Mouse (Mus musculus) heart, embryonic 10.5 days (tissue): ENCODE results near the gene Garnl3. TPM values are rescaled to one million over a fixed set of nuclear protein-coding genes. Genes with fewer than 3 reads are reported as not detected.

Experiments used
- DNase-seq: peaks from one replicate; pipeline ENCODE4 v3.0.0-alpha.2; 2017; ENCODE audit warnings: low spot score
- H3K27ac ChIP-seq: fragments of 300-500 bp; sonication (generic); 2 replicates; pipeline ENCODE4 v1.5.1; 2016; ENCODE audit warnings: mild to moderate bottlenecking
- H3K27me3 ChIP-seq: fragments of 300-500 bp; sonication (generic); 2 replicates; pipeline ENCODE4 v1.6.1; 2016; ENCODE audit warnings: mild to moderate bottlenecking; ENCODE audit not compliant: poor library complexity, insufficient read depth, severe bottlenecking
- H3K36me3 ChIP-seq: fragments of 300-500 bp; sonication (generic); 2 replicates; pipeline ENCODE4 v1.6.1; 2016; ENCODE audit warnings: mild to moderate bottlenecking, moderate library complexity
- H3K4me1 ChIP-seq: fragments of 300-500 bp; sonication (generic); 2 replicates; pipeline ENCODE4 v1.6.1; 2016; ENCODE audit warnings: mild to moderate bottlenecking
- H3K4me3 ChIP-seq: fragments of 300-500 bp; sonication (generic); 2 replicates; pipeline ENCODE4 v1.5.1; 2016; ENCODE audit warnings: mild to moderate bottlenecking, moderate library complexity
- H3K9me3 ChIP-seq: fragments of 300-500 bp; sonication (generic); 2 replicates; pipeline ENCODE4 v1.6.1; 2016; ENCODE audit warnings: mild to moderate bottlenecking, moderate library complexity
- WGBS: fragments of 180-500 bp; shearing (Covaris S2); methylation state at CpG from one replicate; pipeline ENCODE4 v1.1.7; 2016; 5-methylcytosine and 5-hydroxymethylcytosine counted together
- polyA plus RNA-seq: library from polyadenylated mRNA; unstranded; fragments of >200 nt; fragmentation: Nextera tagmentation; extraction: Ambion mirVana; gene quantifications from 2 replicates; pipeline ENCODE4 v1.2.1, GENCODE M21; 2016

The Garnl3 gene
- polyA plus RNA-seq = 10.5 and 13.3 TPM in 2 replicates

DNA sequence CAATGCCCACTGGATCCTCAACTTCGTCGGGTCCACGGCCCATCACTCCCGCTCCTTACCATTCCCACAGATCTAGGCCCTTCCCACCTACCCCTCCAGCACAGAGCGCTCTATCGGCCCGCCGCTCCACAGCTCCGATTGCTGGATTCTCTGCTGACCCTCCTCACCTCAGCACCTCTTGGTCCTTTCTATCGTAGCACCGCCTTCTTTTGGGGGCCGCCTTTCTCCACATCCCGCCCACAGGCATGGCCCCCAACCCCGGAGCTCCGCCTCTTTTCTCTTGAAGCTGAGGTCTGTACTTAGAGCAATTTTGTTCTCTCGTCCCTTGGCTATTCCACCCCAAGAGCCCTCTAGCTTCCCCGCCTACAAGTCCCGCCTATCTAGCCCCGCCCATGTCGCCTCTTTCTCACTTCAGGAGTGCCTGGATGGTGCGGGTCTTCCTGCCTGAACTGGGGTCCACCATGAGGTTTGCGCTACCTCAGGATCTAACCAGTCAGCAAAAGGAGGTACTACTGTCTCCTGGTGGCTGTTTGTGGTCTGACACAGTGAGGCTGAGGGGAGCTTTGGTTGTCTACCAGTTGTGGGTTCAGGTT, at the start of gene Garnl3:
TSS of gene Garnl3 (minus strand) at position 155 of the 593 bp plus-strand sequence.
- Histone ChIP-seq H3K4me1 (peaks cover 32% of the 10 kb centered on the region), H3K36me3 (no peaks in the 10 kb centered on the region), H3K4me3 (peak within 1 kb of the TSS; percentile 85), H3K27ac (peak within 1 kb of the TSS; percentile 88), H3K27me3 (peaks cover 30% of the 10 kb centered on the region), H3K9me3 (no peaks in the 10 kb centered on the region)
- under 1% methylated on average over 22 of the region's 22 CpGs for WGBS
- peak; percentile 89 for DNase-seq

DNA sequence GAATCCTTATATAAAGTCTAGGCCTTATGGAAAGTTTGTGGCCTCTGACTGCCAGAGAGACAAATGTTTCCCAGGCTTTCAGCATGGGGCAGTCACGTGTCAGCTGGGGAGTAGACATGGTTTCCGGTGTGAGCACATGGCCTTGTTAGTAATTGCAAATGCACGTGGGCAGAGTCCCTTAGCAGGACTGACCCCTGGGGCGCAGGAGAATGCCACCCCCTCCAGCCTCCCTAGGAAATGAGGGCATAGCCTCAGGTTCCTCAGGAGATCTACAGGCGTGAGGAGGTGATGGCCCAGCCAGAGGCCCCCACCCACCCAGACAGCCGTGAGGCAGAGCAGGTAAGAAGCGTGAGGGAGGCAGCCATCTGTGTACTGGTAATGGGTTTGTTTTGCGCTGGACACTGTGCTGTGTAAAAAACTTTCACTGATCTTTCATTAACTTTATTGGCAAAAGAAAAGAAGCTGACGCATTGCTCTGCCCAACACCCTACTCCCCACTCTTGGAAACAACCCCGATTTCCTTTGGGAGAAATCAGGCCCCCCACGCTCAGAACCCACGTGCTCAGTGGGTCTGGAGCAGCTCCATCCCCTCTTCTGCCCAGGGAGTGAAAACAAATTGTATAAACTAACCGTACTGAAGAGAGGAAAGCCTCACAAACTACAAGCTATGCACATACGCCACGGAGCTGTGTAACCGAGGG, 48.6 kb upstream of the Garnl3 start:
- peaks cover 38% of the 10 kb centered on the region for H3K4me1 ChIP-seq
- no peaks in the 10 kb centered on the region for H3K36me3 ChIP-seq
- 75% methylated on average over 16 of the region's 16 CpGs for WGBS
- no peak for DNase-seq
- H3K27me3 ChIP-seq = no peaks in the 10 kb centered on the region
- H3K4me3 ChIP-seq = no peak overlapping the region
- H3K27ac ChIP-seq = 0 out of 2 replicates have a peak overlapping the region, but pooled peaks have one; percentile 82
- no peaks in the 10 kb centered on the region for H3K9me3 ChIP-seq

DNA sequence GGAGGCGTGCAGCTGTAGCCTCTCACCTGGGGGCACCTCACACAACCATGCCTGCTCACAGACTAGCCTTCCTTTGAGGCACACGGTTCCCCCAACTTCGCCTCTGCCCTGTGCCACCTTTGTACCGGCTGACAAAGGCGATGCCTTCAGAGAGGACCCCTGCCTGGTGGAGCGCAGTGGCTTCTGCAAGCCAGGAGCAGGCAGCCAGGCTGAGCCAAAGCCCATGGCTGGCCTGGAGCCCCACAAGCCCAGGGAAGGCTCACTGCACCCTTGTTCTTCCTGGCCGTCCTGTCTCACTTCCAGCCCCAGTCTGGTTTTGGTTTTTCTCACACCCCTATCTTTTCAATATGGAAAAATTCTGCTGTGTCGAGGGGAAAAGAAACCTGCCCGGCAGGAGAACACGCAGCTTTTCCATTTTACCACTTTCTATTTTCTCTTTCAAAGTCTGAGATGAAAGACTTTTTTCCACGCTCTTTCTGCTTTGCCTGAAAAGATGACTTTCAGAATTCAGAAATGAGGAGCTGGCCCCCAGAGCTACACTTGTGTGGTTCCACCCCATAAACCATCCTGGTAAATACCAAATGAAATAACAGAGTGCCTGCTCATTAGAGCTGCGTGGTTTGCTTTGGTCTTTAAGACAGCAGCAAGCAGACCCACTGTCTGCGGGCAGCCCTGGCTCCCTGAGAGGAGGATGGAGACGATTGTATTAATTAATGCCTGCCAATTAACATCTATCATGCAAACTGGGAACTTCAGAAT, 47.9 kb upstream of the Garnl3 start:
- H3K4me1 ChIP-seq = peaks cover 35% of the 10 kb centered on the region
- DNase-seq = no peak
- H3K36me3 ChIP-seq = no peaks in the 10 kb centered on the region
- H3K4me3 ChIP-seq = no peak overlapping the region
- H3K9me3 ChIP-seq = no peaks in the 10 kb centered on the region
- no peaks in the 10 kb centered on the region for H3K27me3 ChIP-seq
- WGBS = 73% methylated on average over 14 of the region's 14 CpGs
- peak overlapping the region; percentile 82 for H3K27ac ChIP-seq

DNA sequence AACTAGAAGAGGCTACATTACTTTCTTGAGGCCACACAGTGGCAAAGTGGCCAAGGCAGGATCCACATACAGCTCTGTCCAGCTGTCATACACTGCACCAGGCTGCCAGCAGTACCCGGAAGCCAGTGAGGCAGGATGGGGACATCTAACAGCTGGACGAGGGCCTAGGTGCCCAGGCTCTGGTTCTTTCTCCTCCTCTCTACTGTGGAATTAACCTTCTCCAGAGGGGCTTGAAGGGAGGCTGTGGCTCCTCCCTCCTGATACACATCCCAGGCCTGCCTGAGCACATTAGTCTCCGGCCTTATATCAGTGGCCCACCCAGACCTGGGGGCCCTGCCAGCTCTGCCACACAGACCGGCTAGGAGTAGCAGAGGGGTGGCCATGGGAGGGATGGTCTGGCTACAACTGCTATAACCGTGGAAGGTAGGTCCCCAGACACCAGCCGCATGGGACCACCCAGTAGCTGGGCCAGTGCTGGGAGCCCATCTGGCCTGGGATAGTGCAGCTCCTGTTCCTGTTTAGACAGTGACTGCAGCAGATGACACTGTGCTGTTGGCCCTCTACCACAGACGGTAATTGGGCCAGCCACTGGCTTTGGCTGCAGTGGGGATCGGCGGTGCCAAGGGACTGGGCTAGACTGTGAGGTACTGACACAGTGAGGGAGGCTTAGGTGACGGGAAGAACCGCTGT, 46.9 kb upstream of the Garnl3 start:
- H3K9me3 ChIP-seq = no peaks in the 10 kb centered on the region
- no peaks in the 10 kb centered on the region for H3K27me3 ChIP-seq
- H3K36me3 ChIP-seq = no peaks in the 10 kb centered on the region
- DNase-seq = no peak
- peaks cover 38% of the 10 kb centered on the region for H3K4me1 ChIP-seq
- 0 out of 2 replicates have a peak overlapping the region, but pooled peaks have one; percentile 22 for H3K4me3 ChIP-seq
- WGBS = 54% methylated on average over 11 of the region's 11 CpGs
- peak overlapping the region; percentile 82 for H3K27ac ChIP-seq

DNA sequence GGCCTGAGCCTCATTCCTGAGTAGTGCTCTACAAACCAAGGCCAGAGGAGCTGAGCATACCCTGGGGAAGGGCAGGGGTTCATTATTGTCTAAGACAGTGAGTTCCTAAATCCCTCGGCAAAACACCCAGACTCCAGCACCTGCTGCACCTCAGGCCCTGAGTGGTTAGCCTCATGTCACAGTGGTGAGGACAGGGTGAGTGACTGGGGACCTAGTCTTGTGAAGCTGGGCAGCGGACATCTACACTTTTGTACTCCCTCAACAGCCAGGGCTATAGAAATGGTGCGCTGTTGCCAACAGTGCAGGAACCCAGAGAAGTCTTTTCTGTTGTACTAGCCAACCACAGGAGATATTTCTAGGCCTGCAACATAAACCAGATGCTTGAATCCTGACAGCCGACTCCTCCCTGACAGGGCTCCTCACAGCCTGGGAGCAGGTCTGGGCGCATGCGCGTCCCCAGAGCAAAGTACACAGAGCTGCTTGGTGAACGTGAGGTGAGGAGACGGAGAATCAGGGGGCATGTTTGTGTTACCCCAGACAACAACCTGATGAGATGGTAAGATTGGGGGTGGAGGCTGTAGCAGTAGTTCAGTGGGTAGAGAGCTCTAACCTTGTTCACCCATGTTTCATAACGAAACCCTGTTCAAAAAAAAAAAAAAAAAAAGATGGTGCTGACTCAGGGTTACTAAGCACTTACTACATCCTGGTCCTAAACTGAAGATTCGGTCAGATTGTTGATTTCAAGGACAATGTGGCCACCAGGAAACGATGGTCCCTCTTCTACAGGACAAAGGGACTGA, 46.2 kb upstream of the Garnl3 start:
- Histone ChIP-seq H3K36me3 (no peaks in the 10 kb centered on the region), H3K27ac (peak overlapping the region; percentile 82), H3K4me3 (0 out of 2 replicates have a peak overlapping the region, but pooled peaks have one; percentile 22), H3K9me3 (no peaks in the 10 kb centered on the region), H3K4me1 (peaks cover 44% of the 10 kb centered on the region), H3K27me3 (no peaks in the 10 kb centered on the region)
- DNase-seq = peak; percentile 89
- WGBS = 51% methylated on average over 12 of the region's 12 CpGs

DNA sequence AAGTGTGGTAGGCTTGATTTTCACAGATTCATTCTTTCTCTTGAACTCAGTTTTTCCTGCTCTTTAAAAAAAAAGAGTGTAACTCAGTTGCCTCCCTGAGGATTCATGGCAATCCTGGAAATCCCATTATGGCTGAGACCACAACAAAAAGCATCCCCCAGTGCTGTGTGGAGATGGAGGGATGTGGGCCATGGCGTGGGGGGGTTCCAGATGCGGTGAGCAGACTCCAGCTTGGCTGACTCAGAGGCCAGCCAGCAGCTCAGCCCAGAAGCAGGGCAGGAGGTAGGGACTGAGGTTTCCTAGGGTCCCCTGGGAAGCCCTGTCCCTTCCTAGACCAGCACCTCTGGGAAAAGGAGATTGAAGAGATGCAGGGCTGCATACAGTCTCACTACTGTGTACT, 45.5 kb upstream of the Garnl3 start:
- peak overlapping the region; percentile 78 for H3K27ac ChIP-seq

DNA sequence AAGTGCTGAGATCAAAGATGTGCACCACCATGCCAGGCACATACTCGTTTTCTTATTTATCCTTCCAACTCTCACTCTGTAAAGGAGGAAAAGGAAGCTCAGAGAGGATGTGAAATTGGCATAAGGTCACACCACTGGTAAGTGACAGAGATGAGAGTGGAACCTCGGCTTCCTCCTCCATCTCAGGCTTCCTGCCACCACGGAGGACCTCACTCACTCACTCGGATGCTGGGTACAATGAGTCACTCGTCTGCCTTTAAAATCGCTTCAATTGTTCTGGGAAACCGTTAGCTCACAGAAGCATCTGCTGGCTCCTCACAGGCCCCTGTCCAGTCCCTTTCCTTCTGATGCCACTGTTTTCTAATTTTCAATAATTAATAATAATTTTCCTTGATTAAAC, 45.1 kb upstream of the Garnl3 start:
- H3K4me1 ChIP-seq = peaks cover 49% of the 10 kb centered on the region

More for the DNA sequence above, 45.5 kb upstream of the Garnl3 start:
- WGBS = 56% methylated on average over 2 of the region's 2 CpGs
- Histone ChIP-seq H3K9me3 (no peaks in the 10 kb centered on the region), H3K4me1 (peaks cover 49% of the 10 kb centered on the region), H3K36me3 (no peaks in the 10 kb centered on the region), H3K27me3 (no peaks in the 10 kb centered on the region), H3K4me3 (no peak overlapping the region)
- DNase-seq = no peak

DNA sequence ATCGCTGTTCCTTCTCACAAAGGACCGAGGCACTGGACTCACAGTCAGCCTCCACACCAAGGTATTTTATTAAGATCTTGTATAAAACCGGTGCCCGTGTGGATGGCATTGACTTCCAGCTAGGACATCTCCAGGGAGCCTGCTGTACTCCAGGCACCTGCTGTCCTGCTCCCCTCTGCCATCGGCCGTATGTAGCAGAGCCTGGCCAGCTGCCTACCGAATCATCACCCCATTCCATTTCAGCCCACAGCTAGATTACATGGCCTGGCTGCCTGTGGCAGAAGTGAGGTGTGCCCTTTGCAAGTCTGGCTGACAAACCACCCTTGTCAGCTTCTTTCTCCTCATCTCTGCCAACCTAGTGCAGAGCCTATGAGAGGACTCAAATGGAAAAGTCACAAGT, 42.2 kb upstream of the Garnl3 start:
- H3K4me1 ChIP-seq = peaks cover 46% of the 10 kb centered on the region
- no peak overlapping the region for H3K4me3 ChIP-seq
- no peak overlapping the region for H3K27ac ChIP-seq
- H3K9me3 ChIP-seq = no peaks in the 10 kb centered on the region
- WGBS = 87% methylated on average over 7 of the region's 7 CpGs
- no peak for DNase-seq
- H3K36me3 ChIP-seq = no peaks in the 10 kb centered on the region
- no peaks in the 10 kb centered on the region for H3K27me3 ChIP-seq

More for the DNA sequence above, 45.1 kb upstream of the Garnl3 start:
- Histone ChIP-seq H3K9me3 (no peaks in the 10 kb centered on the region), H3K27ac (peak overlapping the region; percentile 78; the same call in 1 of the 2 replicates), H3K27me3 (no peaks in the 10 kb centered on the region), H3K36me3 (no peaks in the 10 kb centered on the region), H3K4me3 (no peak overlapping the region)
- WGBS = 54% methylated on average over 7 of the region's 7 CpGs
- DNase-seq = no peak

DNA sequence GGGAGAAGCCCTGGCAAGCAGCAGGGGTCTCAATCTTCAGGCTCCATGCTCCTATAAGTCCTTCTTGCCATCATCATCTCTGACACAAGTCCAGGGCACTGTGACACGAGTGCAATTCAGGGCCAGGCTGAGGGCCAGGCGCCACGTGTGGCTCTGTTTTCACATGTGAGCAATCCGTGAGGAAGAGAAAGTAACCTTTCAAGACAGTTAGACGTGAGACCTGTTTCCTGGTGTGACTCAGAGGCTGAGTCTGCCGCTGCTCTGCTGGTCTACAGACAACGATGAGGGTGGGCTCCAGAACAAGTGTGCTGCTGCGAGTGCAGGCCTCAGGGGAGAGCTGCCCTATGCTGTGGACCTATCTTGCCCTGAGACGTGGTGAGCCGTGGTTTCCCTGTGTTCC, 41.7 kb upstream of the Garnl3 start:
- H3K27me3 ChIP-seq = no peaks in the 10 kb centered on the region
- WGBS = 67% methylated on average over 10 of the region's 10 CpGs
- H3K4me3 ChIP-seq = no peak overlapping the region
- no peak overlapping the region for H3K27ac ChIP-seq
- H3K4me1 ChIP-seq = peaks cover 42% of the 10 kb centered on the region
- H3K9me3 ChIP-seq = no peaks in the 10 kb centered on the region
- DNase-seq = no peak
- H3K36me3 ChIP-seq = no peaks in the 10 kb centered on the region

DNA sequence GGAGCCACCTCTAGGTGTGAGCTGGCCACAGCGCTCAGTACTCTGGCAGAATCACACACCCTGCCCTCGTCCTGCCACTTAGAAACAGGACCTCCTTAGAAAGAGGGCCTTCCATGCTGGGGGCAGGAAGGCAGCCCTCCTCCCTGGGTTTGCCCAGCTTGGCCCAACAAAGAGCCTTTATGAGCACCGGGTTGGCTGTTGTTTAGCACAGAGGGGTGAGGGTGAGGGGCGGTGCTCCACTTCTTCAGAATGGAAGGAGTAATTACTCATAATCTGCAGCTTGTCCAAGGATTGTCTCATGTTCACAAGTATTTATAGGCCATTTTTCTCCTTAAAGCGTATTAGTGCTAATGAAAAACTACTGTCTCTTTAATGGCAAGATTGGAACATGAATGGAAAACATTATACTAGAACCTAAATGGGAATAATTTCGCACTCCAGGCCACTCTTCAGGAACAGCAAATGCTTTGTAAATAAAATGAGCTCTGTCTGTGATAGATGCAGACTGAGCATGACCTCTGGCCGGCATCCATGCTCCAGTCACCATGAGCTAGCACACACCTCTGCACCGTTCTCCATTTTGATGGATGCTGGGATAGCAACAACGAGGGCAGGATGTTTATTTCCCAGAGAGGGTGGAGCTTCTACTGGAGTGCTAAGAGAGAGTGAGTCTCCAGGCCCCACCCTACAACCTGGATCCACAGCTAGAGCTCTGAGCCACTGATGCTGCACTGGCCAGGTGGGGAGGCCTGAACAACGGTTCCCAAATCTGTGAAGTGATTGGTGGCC, 39.5 kb upstream of the Garnl3 start:
- Histone ChIP-seq H3K27ac (no peak overlapping the region), H3K27me3 (no peaks in the 10 kb centered on the region), H3K4me1 (peaks cover 45% of the 10 kb centered on the region), H3K36me3 (no peaks in the 10 kb centered on the region), H3K9me3 (no peaks in the 10 kb centered on the region), H3K4me3 (no peak overlapping the region)
- DNase-seq = no peak
- WGBS = 76% methylated on average over 10 of the region's 10 CpGs

DNA sequence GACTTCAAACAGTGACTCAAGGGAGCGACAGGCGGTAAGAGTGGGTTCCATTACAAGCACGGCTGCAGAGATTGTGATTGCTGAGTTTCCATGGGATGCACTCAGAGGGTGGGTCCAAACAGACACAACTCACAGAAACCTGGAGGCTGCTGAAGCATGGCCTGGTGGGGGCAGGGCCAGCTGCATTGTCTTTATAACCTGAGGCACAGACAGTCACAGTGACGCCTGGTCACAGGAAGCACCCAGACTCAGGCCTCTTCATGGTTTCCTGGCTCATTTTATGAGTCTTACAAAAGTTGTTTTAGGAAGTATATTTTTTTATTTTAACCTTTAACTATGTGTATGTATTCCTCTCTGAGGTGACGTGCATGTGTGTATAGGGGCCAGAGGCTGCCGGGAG, 38.0 kb upstream of the Garnl3 start:
- peaks cover 60% of the 10 kb centered on the region for H3K4me1 ChIP-seq
- no peak overlapping the region for H3K4me3 ChIP-seq
- no peak for DNase-seq
- 70% methylated on average over 6 of the region's 6 CpGs for WGBS
- H3K9me3 ChIP-seq = no peaks in the 10 kb centered on the region
- H3K27me3 ChIP-seq = no peaks in the 10 kb centered on the region
- peak overlapping the region; percentile 30; the same call in 1 of the 2 replicates for H3K27ac ChIP-seq
- H3K36me3 ChIP-seq = no peaks in the 10 kb centered on the region
